Comparison of ENCODE assay signal across 19 mouse cellular contexts in genomic region chr17:28715832-28716548, GRCm38 (mm10). TPM values are rescaled to one million over a fixed set of nuclear protein-coding genes. Genes with fewer than 3 reads are reported as not detected.
DNase-seq lines count a peak whose midpoint lies in the region; ATAC-seq lines count a peak whose summit lies in the region.
"Had no signal": no experiment of that assay in that cellular context is flagged by ENCODE, and none has a peak within 500 bp of the region (broad histone marks: within the 10 kb centered on the region; RNA-seq: fewer than 3 reads in every experiment).

No protein-coding gene starts in this region.

- no peaks in the 10 kb centered on the region for H3K27me3 ChIP-seq in forebrain, embryonic 14.5 days (replicated peaks; ENCODE audit: control insufficient read depth, insufficient read depth, low read length)
- H3K27me3 ChIP-seq in forebrain, embryonic 10.5 days (ENCODE audit: poor library complexity, severe bottlenecking), result no peaks in the 10 kb centered on the region
- H3K27me3 ChIP-seq in lung, embryonic 16.5 days (ENCODE audit: control insufficient read depth, insufficient read depth, low read depth, low read length), result no peaks in the 10 kb centered on the region
- H3K27me3 ChIP-seq in intestine, embryonic 15.5 days (replicated peaks), result no peaks in the 10 kb centered on the region
- no peaks in the 10 kb centered on the region for H3K27me3 ChIP-seq in stomach, embryonic 16.5 days (ENCODE audit: control insufficient read depth, insufficient read depth, low read length)
- no peaks in the 10 kb centered on the region for H3K27me3 ChIP-seq in heart, embryonic 12.5 days (replicated peaks)
- H3K27me3 ChIP-seq: hindbrain, embryonic 12.5 days; lung, embryonic 15.5 days; neural tube, embryonic 13.5 days had no signal

- H3K4me3 ChIP-seq in forebrain, embryonic 14.5 days (ENCODE audit: low read depth, low read length), result no peak overlapping the region
- H3K4me3 ChIP-seq in forebrain, embryonic 10.5 days, result no peak overlapping the region
- no peak overlapping the region for H3K4me3 ChIP-seq in lung, embryonic 16.5 days (ENCODE audit: low read length)
- H3K4me3 ChIP-seq in intestine, embryonic 15.5 days (replicated peaks), result no peak overlapping the region
- no peak overlapping the region for H3K4me3 ChIP-seq in stomach, embryonic 16.5 days (replicated peaks; ENCODE audit: low read length)
- no peak overlapping the region for H3K4me3 ChIP-seq in heart, embryonic 12.5 days
- H3K4me3 ChIP-seq: hindbrain, embryonic 12.5 days; lung, embryonic 15.5 days; neural tube, embryonic 13.5 days had no signal

- H3K9me3 ChIP-seq in forebrain, embryonic 14.5 days (replicated peaks; ENCODE audit: control insufficient read depth, low read length), result no peaks in the 10 kb centered on the region
- no peaks in the 10 kb centered on the region for H3K9me3 ChIP-seq in forebrain, embryonic 10.5 days
- no peaks in the 10 kb centered on the region for H3K9me3 ChIP-seq in lung, embryonic 16.5 days (ENCODE audit: control insufficient read depth, low read length)
- no peaks in the 10 kb centered on the region for H3K9me3 ChIP-seq in intestine, embryonic 15.5 days
- H3K9me3 ChIP-seq in stomach, embryonic 16.5 days (replicated peaks; ENCODE audit: control insufficient read depth, low read length), result no peaks in the 10 kb centered on the region
- peaks cover 4% of the 10 kb centered on the region; the same call in 1 of the 2 replicates for H3K9me3 ChIP-seq in heart, embryonic 12.5 days (replicated peaks)
- H3K9me3 ChIP-seq: hindbrain, embryonic 12.5 days; lung, embryonic 15.5 days; neural tube, embryonic 13.5 days had no signal

- peak; percentile 9 for DNase-seq in forebrain, embryonic 14.5 days (ENCODE audit: low spot score)
- DNase-seq in forebrain, embryonic 10.5 days (ENCODE audit: extremely low spot score, low spot score), result no peak
- DNase-seq in lung, postnatal 25 days (ENCODE audit: low spot score), result no peak
- no peak for DNase-seq in T-cell, adult 2 months (ENCODE audit: low spot score)
- DNase-seq: adrenal gland, postnatal 10 days; cerebellum, adult 2 months; gastrocnemius, postnatal 10 days; kidney, adult 11 months; right cerebral cortex, postnatal 14 days; thymus, adult 18-20 months had no signal

- no peak overlapping the region for H3K4me2 ChIP-seq in forebrain, embryonic 14.5 days (ENCODE audit: low read length)
- no peak overlapping the region for H3K4me2 ChIP-seq in lung, embryonic 16.5 days (ENCODE audit: low read depth, low read length)
- H3K4me2 ChIP-seq in intestine, embryonic 15.5 days (replicated peaks), result no peak overlapping the region
- H3K4me2 ChIP-seq in stomach, embryonic 16.5 days (ENCODE audit: low read depth, low read length), result no peak overlapping the region
- no peak overlapping the region for H3K4me2 ChIP-seq in heart, embryonic 12.5 days
- H3K4me2 ChIP-seq: hindbrain, embryonic 12.5 days; lung, embryonic 15.5 days; neural tube, embryonic 13.5 days had no signal

- 78% methylated on average over 7 of the region's 7 CpGs for WGBS in forebrain, embryonic 14.5 days
- WGBS in forebrain, embryonic 10.5 days, result 78% methylated on average over 7 of the region's 7 CpGs
- WGBS in lung, embryonic 16.5 days, result 60% methylated on average over 7 of the region's 7 CpGs
- WGBS in intestine, embryonic 15.5 days, result 35% methylated on average over 6 of the region's 7 CpGs
- WGBS in stomach, embryonic 16.5 days, result 41% methylated on average over 7 of the region's 7 CpGs
- WGBS in heart, embryonic 12.5 days, result 78% methylated on average over 7 of the region's 7 CpGs

- no peak for ATAC-seq in forebrain, embryonic 14.5 days
- ATAC-seq in lung, embryonic 16.5 days (ENCODE audit: low read depth), result 0 out of 2 replicates have a peak, but pooled peaks have one; percentile 40
- ATAC-seq in intestine, embryonic 15.5 days, result peak; percentile 51; the same call in 1 of the 2 replicates
- ATAC-seq in stomach, embryonic 16.5 days (ENCODE audit: insufficient read depth, low FRiP score), result no peak
- ATAC-seq in heart, embryonic 12.5 days (ENCODE audit: insufficient number of reproducible peaks, low FRiP score), result no peak

- H3K9ac ChIP-seq in forebrain, embryonic 14.5 days (ENCODE audit: low read length), result no peak overlapping the region
- no peak overlapping the region for H3K9ac ChIP-seq in lung, embryonic 16.5 days (ENCODE audit: low read length)
- H3K9ac ChIP-seq in intestine, embryonic 15.5 days, result no peak overlapping the region
- no peak overlapping the region for H3K9ac ChIP-seq in stomach, embryonic 16.5 days (ENCODE audit: low read length)
- no peak overlapping the region for H3K9ac ChIP-seq in heart, embryonic 12.5 days
- H3K9ac ChIP-seq: hindbrain, embryonic 12.5 days; lung, embryonic 15.5 days; neural tube, embryonic 13.5 days had no signal

- H3K36me3 ChIP-seq in forebrain, embryonic 14.5 days (ENCODE audit: control insufficient read depth, insufficient read depth, low read length), result peaks cover 54% of the 10 kb centered on the region
- peaks cover 75% of the 10 kb centered on the region for H3K36me3 ChIP-seq in forebrain, embryonic 10.5 days (replicated peaks)
- H3K36me3 ChIP-seq in lung, embryonic 16.5 days (ENCODE audit: control insufficient read depth, insufficient read depth, low read length), result peaks cover 32% of the 10 kb centered on the region
- H3K36me3 ChIP-seq in intestine, embryonic 15.5 days, result peaks cover 12% of the 10 kb centered on the region; the same call in 1 of the 2 replicates
- peaks cover 18% of the 10 kb centered on the region; the same call in 1 of the 2 replicates for H3K36me3 ChIP-seq in stomach, embryonic 16.5 days (ENCODE audit: control insufficient read depth, insufficient read depth, low read length)
- H3K36me3 ChIP-seq in heart, embryonic 12.5 days, result peaks cover 59% of the 10 kb centered on the region

- no peaks in the 10 kb centered on the region for H3K4me1 ChIP-seq in forebrain, embryonic 14.5 days (ENCODE audit: control insufficient read depth, insufficient read depth, low read length)
- peaks cover 7% of the 10 kb centered on the region for H3K4me1 ChIP-seq in forebrain, embryonic 10.5 days
- peaks cover 18% of the 10 kb centered on the region for H3K4me1 ChIP-seq in lung, embryonic 16.5 days (replicated peaks; ENCODE audit: control insufficient read depth, insufficient read depth, low read length)
- peaks cover 22% of the 10 kb centered on the region for H3K4me1 ChIP-seq in intestine, embryonic 15.5 days (replicated peaks)
- peaks cover 17% of the 10 kb centered on the region for H3K4me1 ChIP-seq in stomach, embryonic 16.5 days (ENCODE audit: control insufficient read depth, insufficient read depth, low read length)
- peaks cover 41% of the 10 kb centered on the region for H3K4me1 ChIP-seq in heart, embryonic 12.5 days (replicated peaks)
- H3K4me1 ChIP-seq: neural tube, embryonic 13.5 days had no signal

- no peak overlapping the region; the same call in 1 of the 2 replicates for H3K27ac ChIP-seq in forebrain, embryonic 14.5 days (ENCODE audit: low read depth, low read length)
- H3K27ac ChIP-seq in forebrain, embryonic 10.5 days, result no peak overlapping the region
- H3K27ac ChIP-seq in lung, embryonic 16.5 days (ENCODE audit: low read length), result no peak overlapping the region
- no peak overlapping the region for H3K27ac ChIP-seq in intestine, embryonic 15.5 days
- peak overlapping the region; percentile 49 for H3K27ac ChIP-seq in stomach, embryonic 16.5 days (ENCODE audit: low read length)
- no peak overlapping the region for H3K27ac ChIP-seq in heart, embryonic 12.5 days (ENCODE audit: poor library complexity, severe bottlenecking)
- H3K27ac ChIP-seq: hindbrain, embryonic 12.5 days; kidney, postnatal 0 days; lung, embryonic 15.5 days; neural tube, embryonic 13.5 days had no signal

RNA-seq across cellular contexts. Expression of gene AC170998.1, which starts 9.9 kb away (rescaled TPM):
- polyA plus RNA-seq in forebrain, embryonic 14.5 days (2014; fragmentation: Nextera tagmentation; extraction: Ambion mirVana), result 0.52 and 0.61 TPM in 2 replicates
- polyA plus RNA-seq in forebrain, embryonic 10.5 days (2016; fragmentation: Nextera tagmentation; extraction: Ambion mirVana), result 2.6 and 4.3 TPM in 2 replicates
- polyA plus RNA-seq in lung, embryonic 16.5 days (2015; fragmentation: Nextera tagmentation; extraction: Ambion mirVana), result 2.7 and 3.2 TPM in 2 replicates
- 2.1 and 2.4 TPM in 2 replicates for polyA plus RNA-seq in intestine, embryonic 15.5 days (2015; fragmentation: Nextera tagmentation; extraction: Ambion mirVana)
- 2.3 and 2.8 TPM in 2 replicates for polyA plus RNA-seq in stomach, embryonic 16.5 days (2015; fragmentation: Nextera tagmentation; extraction: Ambion mirVana)
- 3.1 and 3.3 TPM in 2 replicates for polyA plus RNA-seq in heart, embryonic 12.5 days (2016; fragmentation: Nextera tagmentation; extraction: Ambion mirVana)
- polyA plus RNA-seq: liver, adult 2 months had no signal

RNA-seq across cellular contexts. Expression of gene Mapk14, which starts 24.9 kb away (rescaled TPM):
- 26.5 and 27.2 TPM in 2 replicates for polyA plus RNA-seq in forebrain, embryonic 14.5 days (2014; fragmentation: Nextera tagmentation; extraction: Ambion mirVana)
- polyA plus RNA-seq in forebrain, embryonic 10.5 days (2016; fragmentation: Nextera tagmentation; extraction: Ambion mirVana), result 41.2 and 42.2 TPM in 2 replicates
- polyA plus RNA-seq in lung, embryonic 16.5 days (2015; fragmentation: Nextera tagmentation; extraction: Ambion mirVana), result 46.1 and 49.8 TPM in 2 replicates
- 42.4 and 45.5 TPM in 2 replicates for polyA plus RNA-seq in intestine, embryonic 15.5 days (2015; fragmentation: Nextera tagmentation; extraction: Ambion mirVana)
- 34.0 and 34.2 TPM in 2 replicates for polyA plus RNA-seq in stomach, embryonic 16.5 days (2015; fragmentation: Nextera tagmentation; extraction: Ambion mirVana)
- 37.1 and 38.6 TPM in 2 replicates for polyA plus RNA-seq in heart, embryonic 12.5 days (2016; fragmentation: Nextera tagmentation; extraction: Ambion mirVana)

RNA-seq across cellular contexts. Expression of gene Slc26a8, which starts 26.0 kb away (rescaled TPM):
- polyA plus RNA-seq in forebrain, embryonic 14.5 days (2014; fragmentation: Nextera tagmentation; extraction: Ambion mirVana), result 0.88 and 1.3 TPM in 2 replicates
- polyA plus RNA-seq in forebrain, embryonic 10.5 days (2016; fragmentation: Nextera tagmentation; extraction: Ambion mirVana), result 0.50 and 0.58 TPM in 2 replicates
- 0.43 and 0.74 TPM in 2 replicates for polyA plus RNA-seq in lung, embryonic 16.5 days (2015; fragmentation: Nextera tagmentation; extraction: Ambion mirVana)
- polyA plus RNA-seq in intestine, embryonic 15.5 days (2015; fragmentation: Nextera tagmentation; extraction: Ambion mirVana), result 0.11 and 0.20 TPM in 2 replicates
- polyA plus RNA-seq in stomach, embryonic 16.5 days (2015; fragmentation: Nextera tagmentation; extraction: Ambion mirVana), result 0.46 and 0.80 TPM in 2 replicates
- 0.22 and 0.57 TPM in 2 replicates for polyA plus RNA-seq in heart, embryonic 12.5 days (2016; fragmentation: Nextera tagmentation; extraction: Ambion mirVana)

RNA-seq across cellular contexts. Expression of gene Mapk13, which starts 53.1 kb away (rescaled TPM):
- 0.57 and 0.67 TPM in 2 replicates for polyA plus RNA-seq in forebrain, embryonic 14.5 days (2014; fragmentation: Nextera tagmentation; extraction: Ambion mirVana)
- polyA plus RNA-seq in forebrain, embryonic 10.5 days (2016; fragmentation: Nextera tagmentation; extraction: Ambion mirVana), result 8.4 and 8.7 TPM in 2 replicates
- 78.6 and 80.0 TPM in 2 replicates for polyA plus RNA-seq in lung, embryonic 16.5 days (2015; fragmentation: Nextera tagmentation; extraction: Ambion mirVana)
- 214 and 219 TPM in 2 replicates for polyA plus RNA-seq in intestine, embryonic 15.5 days (2015; fragmentation: Nextera tagmentation; extraction: Ambion mirVana)
- polyA plus RNA-seq in stomach, embryonic 16.5 days (2015; fragmentation: Nextera tagmentation; extraction: Ambion mirVana), result 116 and 128 TPM in 2 replicates
- polyA plus RNA-seq in heart, embryonic 12.5 days (2016; fragmentation: Nextera tagmentation; extraction: Ambion mirVana), result 3.2 and 3.9 TPM in 2 replicates

Comparison
In these comparisons a context has a peak if more than half of its experiments do, and no peak if none do; other contexts are left out.
1. ATAC-seq: peak in lung, embryonic 16.5 days (single experiment) and intestine, embryonic 15.5 days (single experiment); none in forebrain, embryonic 14.5 days (single experiment), stomach, embryonic 16.5 days (single experiment) and heart, embryonic 12.5 days (single experiment).